Mouse (Mus musculus): Measurements from ENCODE around the gene Itpk1.

The Itpk1 gene

DNA sequence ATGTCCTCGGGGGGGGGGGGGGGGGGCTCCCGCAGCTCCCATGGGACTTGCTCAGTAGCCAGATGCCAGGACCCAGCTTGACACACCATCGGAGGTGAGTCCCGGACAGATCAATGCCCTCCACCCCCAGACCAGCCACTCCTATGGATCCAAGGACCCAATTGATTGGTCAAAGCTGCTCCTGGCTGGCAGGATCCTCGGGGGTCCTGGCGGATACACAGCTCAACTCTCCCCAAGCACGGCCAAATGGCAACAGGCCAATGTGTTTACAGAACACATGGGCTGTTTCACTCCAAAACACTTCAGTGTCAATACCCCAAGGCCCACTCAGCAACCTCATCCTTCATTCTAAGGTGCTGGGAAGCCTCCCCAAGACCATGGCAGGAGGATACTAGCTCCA lies 13.0 kb downstream of the Itpk1 start:
- DNase-seq (ENCODE audit: inconsistent age in 2 of 2, low spot score in 1 of 2), result no peak

DNA sequence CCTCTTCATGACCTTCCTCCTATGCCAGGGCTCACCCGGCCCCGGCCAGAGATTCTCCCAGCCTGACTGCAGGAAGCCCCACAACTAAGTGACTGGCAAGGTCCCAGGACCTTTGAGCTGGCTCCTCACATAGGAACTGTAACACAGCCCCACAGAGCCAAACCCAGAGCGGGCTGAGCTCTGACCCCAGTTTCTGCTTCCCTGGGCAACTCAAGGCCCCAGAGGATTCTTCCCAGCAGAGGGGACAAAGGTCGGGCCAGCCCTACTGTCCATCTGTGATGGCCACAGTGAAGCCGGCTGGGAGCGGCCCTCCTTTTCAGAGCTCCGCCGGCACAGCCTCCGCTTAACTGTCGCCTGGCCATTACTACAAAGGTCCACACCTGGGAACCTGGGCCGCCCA lies 13.6 kb downstream of the Itpk1 start:
- DNase-seq (ENCODE audit: inconsistent age in 2 of 2, low spot score in 1 of 2), result peak in 1 of 2 experiments; percentile 79

DNA sequence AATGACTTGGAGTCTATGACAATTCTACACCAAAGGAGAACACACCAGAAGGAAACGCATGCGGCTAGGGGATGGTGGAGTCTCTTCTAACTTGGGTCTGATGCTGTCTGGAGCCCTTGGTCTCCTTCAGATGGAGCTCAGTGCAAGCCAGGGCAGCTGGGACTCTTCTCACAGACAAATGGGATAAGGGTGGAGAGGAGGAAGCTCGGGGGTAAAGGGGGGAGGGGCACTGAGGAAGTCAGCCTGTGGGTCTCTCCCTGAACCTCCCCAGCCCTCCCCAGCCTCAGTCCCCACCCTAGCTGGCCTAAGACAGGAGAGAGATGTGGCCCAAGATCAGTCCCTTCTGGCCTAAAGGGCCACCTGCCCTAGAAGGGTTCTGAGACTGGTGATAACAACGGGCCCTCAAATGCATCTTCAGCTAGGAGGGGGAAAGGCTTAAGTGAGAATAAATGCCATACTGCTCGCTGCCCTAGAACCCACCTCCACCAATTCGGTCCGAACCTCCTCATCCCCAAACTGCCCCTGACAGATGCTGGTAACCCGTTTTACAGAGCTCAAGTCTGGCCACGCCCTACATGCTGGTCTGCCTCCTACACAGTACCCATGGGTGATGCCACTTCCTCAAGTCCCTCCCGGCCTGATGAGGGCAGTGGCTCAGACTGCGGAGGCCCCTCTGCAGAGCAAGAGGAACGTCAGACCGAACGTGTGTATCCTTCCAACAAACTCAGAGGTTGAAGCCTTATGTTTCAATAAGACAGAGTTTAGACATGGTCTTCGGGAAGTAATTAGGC lies 14.8 kb downstream of the Itpk1 start:
- no peak for DNase-seq (ENCODE audit: inconsistent age in 2 of 2, low spot score in 1 of 2)

DNA sequence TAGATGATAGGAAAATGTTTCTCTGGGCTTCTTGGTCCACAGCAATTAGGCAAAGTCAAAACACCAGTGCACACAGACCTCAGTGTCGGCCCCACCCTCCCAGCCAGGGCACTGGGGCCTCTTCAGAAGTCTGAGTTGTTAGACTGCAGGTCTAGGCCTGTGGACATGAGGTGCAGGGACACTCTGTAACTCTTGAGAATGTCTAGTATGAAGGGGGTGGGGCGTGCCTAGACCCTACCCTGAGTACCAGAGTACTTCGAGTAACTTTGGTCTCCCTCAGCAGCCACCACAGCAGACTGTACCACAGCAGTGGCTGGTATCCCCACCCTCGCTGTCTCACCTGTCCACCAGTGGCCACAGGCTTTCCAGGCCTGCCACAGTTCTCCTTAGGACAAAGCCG lies 18.4 kb downstream of the Itpk1 start:
- DNase-seq (ENCODE audit: inconsistent age in 2 of 2, low spot score in 1 of 2), result no peak

DNA sequence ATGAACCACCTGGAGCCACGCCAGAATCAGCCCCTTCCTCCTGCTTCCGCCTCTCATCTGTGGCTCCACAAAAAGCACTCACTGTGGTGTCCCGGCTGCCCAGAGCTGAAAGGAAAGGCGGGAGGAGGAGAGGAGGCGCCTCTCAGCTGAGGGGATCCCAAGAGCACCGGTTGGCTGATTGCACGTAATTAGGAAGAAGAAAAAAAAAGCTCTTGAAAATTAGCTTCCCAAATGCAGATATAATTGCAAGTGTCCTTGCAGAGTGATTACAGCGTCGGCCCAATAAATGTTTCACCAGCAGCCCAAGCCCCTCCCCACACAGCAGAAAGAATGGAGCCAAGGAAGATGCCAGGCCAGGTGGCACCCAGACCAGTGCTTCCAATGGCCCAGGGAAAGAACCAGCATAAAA lies 19.2 kb downstream of the Itpk1 start:
- no peak for DNase-seq (ENCODE audit: inconsistent age in 2 of 2, low spot score in 1 of 2)

DNA sequence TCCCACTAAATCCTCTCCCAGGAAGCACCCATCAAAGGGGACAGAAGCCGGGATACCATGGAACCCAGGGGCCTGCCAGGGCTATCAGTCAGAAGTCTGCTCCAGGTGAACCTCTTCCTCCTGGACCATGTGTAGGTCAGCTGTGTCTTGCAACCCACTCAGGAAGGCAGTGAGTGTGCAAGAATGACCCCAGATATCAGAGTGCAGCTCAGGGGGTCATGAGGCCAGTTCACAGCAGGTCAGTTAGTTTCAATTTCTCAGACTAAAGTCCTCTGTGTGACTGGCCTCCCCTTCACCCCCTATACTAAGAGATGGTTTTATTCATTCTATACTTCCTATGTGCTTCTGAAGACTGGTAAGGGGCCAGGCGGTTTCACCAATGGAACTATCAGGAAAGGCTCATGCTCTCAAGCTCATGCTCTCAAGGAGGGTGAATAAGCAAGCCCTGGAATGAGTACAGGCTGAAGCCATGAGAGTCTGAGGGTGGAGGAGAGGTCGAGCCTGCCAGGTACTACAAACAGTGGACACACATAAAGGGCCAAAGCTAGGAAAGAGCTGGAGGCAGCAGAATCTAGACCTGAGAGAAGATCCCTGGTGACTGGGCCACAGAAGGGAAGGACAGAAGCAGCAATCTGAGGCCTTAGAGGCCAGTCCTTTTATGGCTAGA lies 19.9 kb downstream of the Itpk1 start:
- DNase-seq (ENCODE audit: inconsistent age in 2 of 2, low spot score in 1 of 2), result no peak

DNA sequence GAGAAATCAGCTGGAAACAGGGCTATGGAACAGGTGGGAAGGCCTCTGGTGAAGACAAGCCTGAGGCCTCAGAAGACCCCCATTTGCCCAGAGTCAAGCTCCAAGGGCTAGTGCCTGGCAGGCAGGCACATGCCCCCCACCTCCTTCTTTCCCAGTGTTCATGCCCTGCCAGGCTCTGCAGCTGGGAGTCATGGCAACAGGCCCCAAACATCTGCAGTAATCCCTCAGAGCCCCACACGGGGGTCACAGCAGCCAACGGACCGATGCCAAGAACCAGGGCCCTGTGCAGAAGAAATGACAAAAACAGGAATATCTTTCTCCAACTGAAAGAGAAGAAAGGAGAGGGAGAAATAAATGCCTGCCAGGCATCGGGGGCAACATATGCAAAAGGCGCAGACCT lies 20.8 kb downstream of the Itpk1 start:
- no peak for DNase-seq (ENCODE audit: inconsistent age in 2 of 2, low spot score in 1 of 2)

DNA sequence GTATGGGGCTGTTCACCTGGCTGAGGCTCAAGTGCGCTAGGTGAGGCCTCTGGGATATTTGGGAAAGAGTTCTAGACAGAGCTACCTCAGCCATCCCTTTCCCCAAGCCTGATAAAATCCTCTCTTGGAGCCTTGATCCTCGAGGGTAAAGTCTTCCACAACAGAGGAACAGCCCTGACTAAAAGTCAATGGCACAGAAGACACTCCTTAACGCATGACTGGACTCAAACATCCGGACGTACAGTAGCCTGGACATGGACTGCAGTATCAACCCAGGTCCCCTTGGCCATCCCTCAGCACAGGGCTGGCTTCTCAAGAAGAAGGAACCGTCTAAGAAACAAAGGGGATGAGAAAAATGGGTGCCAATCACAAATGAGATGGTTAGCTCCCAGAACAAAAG lies 21.3 kb downstream of the Itpk1 start:
- DNase-seq (ENCODE audit: inconsistent age in 2 of 2, low spot score in 1 of 2), result no peak

DNA sequence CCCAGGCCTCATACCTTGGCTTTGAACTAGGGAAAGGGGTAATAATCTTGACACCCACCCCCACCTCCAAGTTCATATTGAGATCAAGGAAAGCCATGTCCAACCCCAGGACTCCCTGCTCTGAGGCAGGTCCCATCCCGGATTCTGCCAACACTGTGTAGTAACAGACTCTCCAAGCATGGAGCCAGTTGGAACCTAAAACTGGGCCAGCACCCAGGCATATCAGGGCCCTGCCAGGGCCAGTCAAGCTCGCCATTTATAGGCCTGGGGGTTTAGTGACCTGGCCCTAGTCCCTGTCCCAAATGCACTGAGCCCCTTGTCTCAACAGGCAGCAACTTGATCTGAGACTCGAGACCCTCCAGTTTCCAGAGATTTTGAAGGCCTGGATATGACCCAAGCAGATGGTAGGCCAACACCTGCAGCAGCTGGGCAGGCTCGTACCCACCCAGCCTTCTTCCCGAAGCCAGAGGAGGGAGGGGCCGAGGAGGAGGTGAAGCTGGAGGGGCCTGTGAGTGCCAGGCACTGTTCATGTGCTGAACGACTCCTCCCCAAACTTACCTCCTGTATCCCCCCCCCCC lies 21.9 kb downstream of the Itpk1 start:
- no peak for DNase-seq (ENCODE audit: inconsistent age in 2 of 2, low spot score in 1 of 2)

DNA sequence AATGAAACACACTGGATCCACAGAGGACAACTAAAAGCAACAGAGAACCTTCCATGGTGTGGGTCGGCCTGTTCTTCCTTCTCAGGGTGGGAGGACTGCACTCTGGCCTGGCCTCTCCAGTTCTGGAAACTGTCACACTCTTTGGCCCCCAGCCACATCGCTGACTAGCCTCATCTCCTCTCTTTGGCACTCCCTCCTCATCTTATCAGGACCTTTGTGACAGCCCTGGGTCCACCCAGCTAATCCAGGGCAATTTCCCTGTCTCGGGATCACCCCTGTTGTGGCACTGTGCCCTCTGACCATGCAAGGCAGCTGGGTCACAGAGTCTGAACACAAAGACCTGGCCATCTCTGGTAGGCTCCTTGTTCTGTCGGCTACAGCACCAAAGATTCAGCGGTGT lies 22.6 kb downstream of the Itpk1 start:
- DNase-seq (ENCODE audit: inconsistent age in 2 of 2, low spot score in 1 of 2), result peak; percentile 63 to 85

DNA sequence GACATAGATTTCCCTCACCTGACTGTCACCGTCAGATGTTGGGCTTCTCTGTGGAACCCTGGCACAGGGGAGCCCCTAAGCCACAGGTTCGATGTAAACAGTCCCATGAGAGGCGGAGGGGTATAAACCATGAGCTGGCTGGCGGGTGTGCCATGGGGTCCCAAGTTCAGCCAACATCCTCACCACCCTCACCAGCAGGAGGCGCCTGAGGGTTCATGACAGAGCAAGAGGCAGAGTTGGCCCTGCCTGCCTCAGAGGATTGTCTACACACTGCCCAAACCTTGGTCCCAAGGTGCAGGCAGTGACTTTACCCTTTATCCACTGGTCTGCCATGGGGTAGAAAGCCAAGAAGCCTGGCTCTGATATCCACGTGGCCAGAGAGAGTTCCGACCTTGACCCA lies 23.1 kb downstream of the Itpk1 start:
- DNase-seq (ENCODE audit: inconsistent age in 2 of 2, low spot score in 1 of 2), result no peak

DNA sequence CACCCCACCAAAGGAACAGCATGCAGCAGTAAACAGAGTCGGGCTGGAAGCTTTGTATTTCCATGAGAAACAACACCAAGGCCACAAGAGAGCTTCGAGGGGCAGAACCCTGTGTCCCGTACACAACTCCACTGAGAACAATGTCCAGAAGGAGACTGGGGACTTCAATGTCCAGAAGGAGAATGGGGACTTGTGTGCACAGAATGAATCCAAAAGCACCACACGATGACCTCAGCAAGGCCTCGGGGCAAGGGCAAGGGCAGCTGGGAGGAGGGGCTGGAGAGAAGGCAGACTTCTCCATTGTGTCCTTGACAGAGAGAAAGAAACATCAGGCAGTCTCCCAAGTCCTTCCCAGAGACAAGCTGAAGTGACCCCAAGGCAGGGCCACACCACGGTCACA lies 25.9 kb downstream of the Itpk1 start:
- peak; percentile 77 to 88 for DNase-seq (ENCODE audit: inconsistent age in 2 of 2, low spot score in 1 of 2)

DNA sequence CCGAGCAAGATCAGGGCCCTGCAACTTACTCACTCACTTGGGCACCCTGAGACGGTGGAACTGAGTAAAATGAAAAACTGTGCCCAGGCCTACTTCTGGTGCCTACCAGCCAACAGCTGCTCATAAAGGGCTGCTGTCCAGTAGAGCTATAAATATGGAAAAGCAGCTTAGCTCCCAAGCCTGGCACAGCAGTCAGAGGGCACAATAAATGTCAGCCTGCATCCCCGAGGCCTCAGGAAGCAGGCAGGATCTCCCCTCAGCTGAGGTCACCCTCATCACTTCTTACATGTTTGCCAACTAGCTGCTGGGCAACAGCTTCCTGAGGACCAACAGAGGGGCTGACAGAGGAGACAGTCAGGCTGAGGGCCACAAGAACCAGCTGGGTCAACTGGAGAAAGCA lies 27.6 kb downstream of the Itpk1 start:
- no peak for DNase-seq (ENCODE audit: inconsistent age in 2 of 2, low spot score in 1 of 2)

DNA sequence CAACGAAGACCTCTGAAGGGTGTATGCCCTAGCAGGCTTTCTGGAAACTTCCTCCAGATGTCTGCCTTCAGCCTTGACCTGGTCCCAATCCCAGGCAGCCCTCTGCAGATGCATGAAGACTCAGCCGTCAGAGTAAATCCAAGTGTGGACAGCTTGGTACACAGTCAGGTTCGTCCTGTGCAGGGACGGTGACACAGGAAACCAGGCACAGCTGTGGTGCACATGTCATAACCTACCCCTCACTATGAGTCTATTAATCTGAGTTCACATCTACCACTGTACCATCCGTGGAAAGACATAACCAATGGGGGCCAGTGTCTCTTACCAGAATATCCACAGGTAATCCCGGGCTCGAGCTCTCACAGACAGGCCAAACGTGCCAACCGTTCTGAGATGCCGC lies 30.2 kb downstream of the Itpk1 start:
- no peak for DNase-seq (ENCODE audit: inconsistent age in 2 of 2, low spot score in 1 of 2)

DNA sequence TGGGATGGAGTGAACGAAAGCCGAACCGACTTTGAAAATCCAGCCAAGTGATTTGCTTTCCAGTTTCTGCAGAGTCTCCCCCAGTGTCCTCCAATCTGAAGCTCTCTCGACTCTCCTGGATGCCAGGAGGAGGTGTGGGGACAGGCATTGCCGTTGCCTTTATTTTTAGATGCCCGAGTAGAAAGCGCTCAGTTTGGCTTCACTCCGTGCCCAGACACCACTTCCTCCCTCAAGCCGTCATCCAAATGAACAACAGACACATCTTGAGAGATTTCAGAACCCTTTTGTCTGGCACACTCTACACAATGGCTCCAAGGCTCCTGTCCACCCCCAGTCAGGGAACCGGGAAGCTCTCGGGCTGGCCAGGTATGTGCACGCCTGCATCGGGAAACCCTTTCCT lies 30.6 kb downstream of the Itpk1 start:
- DNase-seq (ENCODE audit: inconsistent age in 2 of 2, low spot score in 1 of 2), result no peak

DNA sequence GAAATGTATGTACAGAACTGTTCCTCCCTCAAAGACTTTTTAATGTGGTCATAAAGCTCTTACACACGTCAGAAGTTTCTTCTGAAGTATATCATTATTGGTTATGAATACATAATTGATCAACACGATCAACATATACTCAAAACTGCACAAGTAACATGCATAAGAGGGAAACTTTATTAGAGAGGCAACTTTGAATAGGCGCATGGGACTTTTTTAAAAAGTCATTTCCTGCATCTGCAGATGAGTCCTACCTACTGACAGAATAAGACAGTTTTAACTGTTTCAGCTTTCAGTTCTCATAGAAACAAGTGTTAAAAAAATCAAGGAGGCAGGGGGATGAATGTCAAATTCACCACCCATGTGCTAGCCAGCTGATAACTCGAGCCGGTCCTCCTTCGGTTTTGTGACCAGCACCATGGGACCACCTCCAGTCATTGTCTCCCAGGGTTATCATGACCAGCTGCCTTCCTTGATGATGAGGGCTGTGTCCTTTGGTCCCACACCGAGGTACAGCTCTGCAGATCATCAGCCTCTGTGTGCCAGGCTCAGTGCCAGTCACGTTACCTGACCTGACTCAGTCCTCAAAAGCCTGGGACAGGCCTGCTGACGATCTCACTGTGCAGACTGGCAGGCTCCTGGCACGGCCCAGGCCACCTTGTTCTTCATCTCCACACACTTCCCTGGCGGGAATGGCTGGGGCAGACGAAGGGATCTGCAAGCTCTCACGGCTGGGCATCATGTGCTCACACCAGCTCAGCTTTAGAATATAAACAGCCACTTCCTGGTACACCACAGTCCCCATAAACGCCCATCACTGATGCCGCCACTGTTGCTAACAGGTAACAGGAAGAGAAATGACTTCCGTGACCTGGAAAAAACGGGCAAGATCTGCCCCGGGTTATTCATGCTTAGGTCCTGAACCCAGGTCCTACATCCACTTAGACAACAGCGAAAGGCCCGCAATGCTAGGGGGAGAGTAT lies 31.6 kb downstream of the Itpk1 start:
- no peak for DNase-seq (ENCODE audit: inconsistent age in 2 of 2, low spot score in 1 of 2)

DNA sequence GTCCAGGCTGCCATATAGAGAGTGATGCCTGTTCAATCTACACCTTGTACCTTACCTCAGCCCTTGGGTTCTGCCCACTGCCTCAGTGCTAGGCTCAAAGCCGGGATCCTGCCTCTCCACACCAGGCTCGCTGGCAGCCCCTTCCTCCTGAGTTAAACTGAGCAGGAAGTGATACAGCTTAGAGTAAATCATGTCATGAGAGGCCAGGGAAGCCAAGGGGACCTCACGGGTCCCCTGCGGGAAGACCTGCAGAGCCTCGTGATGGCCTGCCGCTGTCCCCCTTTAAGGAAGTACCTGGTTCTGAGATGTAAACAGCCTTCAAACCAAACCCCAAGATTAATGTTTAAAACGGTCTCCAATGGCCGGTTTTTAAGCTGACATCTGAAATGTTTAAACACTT lies 32.6 kb downstream of the Itpk1 start:
- no peak for DNase-seq (ENCODE audit: inconsistent age in 2 of 2, low spot score in 1 of 2)

DNA sequence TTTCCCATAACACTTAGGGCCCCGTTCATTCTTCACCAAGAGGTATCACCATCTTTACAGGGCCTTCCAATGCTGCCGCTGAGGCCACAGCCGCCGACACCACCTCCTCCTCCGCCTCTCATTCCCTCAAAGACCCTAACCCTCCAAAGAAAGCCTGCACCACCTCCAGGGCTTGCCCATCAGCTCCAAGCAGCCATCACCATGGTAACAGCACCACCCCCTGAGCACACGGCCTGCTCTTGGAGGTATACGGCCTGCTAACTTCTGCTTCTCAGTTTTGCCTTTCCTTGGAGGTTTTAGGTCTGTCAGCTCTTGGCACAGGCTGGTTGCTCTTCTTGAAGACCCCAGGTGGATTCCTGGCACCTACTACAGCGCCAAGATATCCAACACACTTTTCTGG lies 33.9 kb downstream of the Itpk1 start:
- DNase-seq (ENCODE audit: inconsistent age in 2 of 2, low spot score in 1 of 2), result no peak

DNA sequence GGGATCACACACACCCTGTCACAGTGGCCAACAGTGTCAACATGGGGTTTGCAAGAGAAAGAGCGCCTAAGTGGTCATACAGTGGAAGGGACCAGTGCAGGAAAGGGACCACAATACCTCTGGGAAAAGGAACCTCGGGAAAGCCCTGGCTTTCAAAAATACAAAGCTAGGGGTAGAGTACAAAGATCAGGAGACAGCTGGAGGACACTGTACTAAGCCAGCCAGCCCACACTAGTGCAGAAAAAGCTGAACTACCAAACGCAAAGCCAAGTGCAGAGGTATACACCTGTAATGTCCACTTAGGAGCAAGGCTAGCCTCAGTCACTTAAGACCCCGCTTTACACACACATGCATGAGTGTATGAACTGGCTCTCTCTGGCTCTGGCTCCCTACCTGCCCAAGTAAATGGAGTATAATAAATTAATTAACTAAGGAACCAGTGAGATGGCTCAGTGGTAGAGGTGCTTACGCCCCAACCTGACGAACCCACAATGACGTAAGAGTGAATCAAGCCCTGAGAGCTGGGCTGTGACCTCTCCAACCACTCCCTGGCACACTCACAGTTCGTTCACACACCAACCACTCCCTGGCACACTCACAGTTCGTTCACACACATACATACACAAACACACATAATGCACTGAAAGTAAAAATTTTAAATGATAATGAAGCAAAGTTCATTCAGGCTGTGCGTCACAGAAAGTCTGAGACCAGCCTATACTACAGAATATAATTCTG lies 39.1 kb downstream of the Itpk1 start:
- DNase-seq (ENCODE audit: inconsistent age in 2 of 2, low spot score in 1 of 2), result no peak

DNA sequence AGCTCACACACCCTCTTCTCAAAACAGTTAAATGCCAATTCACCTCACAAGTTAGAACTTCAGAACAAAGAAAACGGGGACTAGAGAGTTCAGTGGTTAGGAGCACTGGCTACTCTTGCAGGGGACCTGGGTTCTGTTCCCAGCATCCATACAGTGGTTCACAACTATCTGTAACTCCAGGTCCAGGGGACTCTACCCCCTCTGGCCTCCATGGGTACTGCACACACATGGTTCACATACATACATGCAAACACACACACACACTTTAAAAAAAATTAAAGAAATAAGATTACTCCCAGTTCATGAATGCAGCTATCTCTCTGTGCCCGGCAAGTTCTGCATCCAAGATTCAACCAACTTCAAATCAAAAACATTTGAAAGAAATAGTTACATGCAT lies 40.7 kb downstream of the Itpk1 start:
- no peak for DNase-seq (ENCODE audit: inconsistent age in 2 of 2, low spot score in 1 of 2)

All from adrenal gland, adult (tissue).